Mouse (Mus musculus) G1E (cell line): ENCODE results near the gene Rptor.

Experiments
- CTCF ChIP-seq: IDR thresholded peaks from 2 replicates; pipeline ENCODE4 v1.5.1; 2012; ENCODE audit warnings: low read depth, low read length, inconsistent platforms, mixed read lengths
- GATA1 ChIP-seq: IDR thresholded peaks from 2 replicates; pipeline ENCODE4 v1.6.1; 2012; ENCODE audit warnings: borderline replicate concordance, low read length, inconsistent platforms, mixed read lengths
- POLR2AphosphoS5 ChIP-seq: IDR thresholded peaks from 2 replicates; pipeline ENCODE4 v1.6.1; 2012; ENCODE audit warnings: low read depth, low read length, inconsistent platforms; ENCODE audit not compliant: insufficient replicate concordance

GRCm38 (mm10) chr11:119807431-119808031 is 204.8 kb downstream of the Rptor start:
- no peak for TF ChIP-seq CTCF
- no peak for TF ChIP-seq GATA1
- TF ChIP-seq POLR2AphosphoS5: no peak
